In the genomic region with DNA sequence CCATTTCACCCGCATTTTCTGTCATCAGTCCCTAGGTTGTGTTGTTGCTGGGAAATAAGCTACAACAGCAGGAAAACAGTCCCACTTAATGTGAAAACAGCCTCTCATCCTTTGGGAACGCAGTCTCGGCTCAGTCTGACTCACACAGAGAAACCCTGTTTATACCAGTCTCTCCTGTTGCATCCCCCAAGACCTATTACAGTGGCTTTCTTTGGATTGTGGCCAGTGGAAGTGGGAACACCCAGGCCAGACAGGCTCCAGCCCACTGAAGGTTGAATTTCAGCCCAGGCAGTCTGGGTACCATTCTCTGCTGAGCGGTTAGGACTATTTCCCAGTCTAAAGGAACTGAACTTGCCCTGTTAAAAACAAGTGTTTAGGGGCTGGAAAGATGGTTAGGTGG, we compare ENCODE assay signal across 14 mouse cellular contexts.
"Had no signal": no experiment of that assay in that cellular context is flagged by ENCODE, and none has a peak within 500 bp of the region (broad histone marks: within the 10 kb centered on the region; RNA-seq: fewer than 3 reads in every experiment).

No protein-coding gene starts in this region.

- H3K4me2 ChIP-seq: kidney, embryonic 15.5 days; liver, embryonic 12.5 days; lung, embryonic 14.5 days; midbrain, embryonic 11.5 days; midbrain, embryonic 15.5 days; neural tube, embryonic 13.5 days had no signal

- H3K4me3 ChIP-seq: kidney, embryonic 15.5 days; liver, embryonic 12.5 days; megakaryocyte, embryonic 14.5 days; midbrain, embryonic 15.5 days; neural tube, embryonic 13.5 days had no signal

- ATAC-seq: liver, embryonic 12.5 days; midbrain, embryonic 15.5 days had no signal

- DNase-seq: kidney, adult 2 months; kidney, postnatal 14 days; lung, embryonic 14.5 days; lung, postnatal 10 days; retina, postnatal 1 day; right cerebral cortex, postnatal 4 days; thymus, postnatal 4 days had no signal

- H3K27ac ChIP-seq: kidney, embryonic 15.5 days; liver, embryonic 12.5 days; macrophage; midbrain, embryonic 15.5 days; neural tube, embryonic 13.5 days had no signal

- H3K27me3 ChIP-seq: kidney, embryonic 15.5 days; liver, embryonic 12.5 days; megakaryocyte, embryonic 14.5 days; midbrain, embryonic 15.5 days; neural tube, embryonic 13.5 days had no signal

- H3K4me1 ChIP-seq: liver, embryonic 12.5 days; midbrain, embryonic 15.5 days; neural tube, embryonic 13.5 days had no signal

- H3K36me3 ChIP-seq: kidney, embryonic 15.5 days; liver, embryonic 12.5 days; midbrain, embryonic 15.5 days; neural tube, embryonic 13.5 days had no signal

- H3K9ac ChIP-seq: kidney, embryonic 15.5 days; liver, embryonic 12.5 days; lung, embryonic 14.5 days; midbrain, embryonic 15.5 days; neural tube, embryonic 13.5 days had no signal

- H3K9me3 ChIP-seq: kidney, embryonic 15.5 days; liver, embryonic 12.5 days; megakaryocyte, embryonic 14.5 days; midbrain, embryonic 15.5 days; neural tube, embryonic 13.5 days had no signal
